Mouse (Mus musculus): ENCODE results near the gene Baiap2. TPM values are rescaled to one million over a fixed set of nuclear protein-coding genes. Genes with fewer than 3 reads are reported as not detected.

Baiap2 gene
- polyA plus RNA-seq, 1 experiment from 2014 or later: 11.1 TPM

- H3K36me3 ChIP-seq (replicated peaks): no peaks in the 10 kb centered on the region
- no peak for DNase-seq (ENCODE audit: extremely low spot score, low spot score)
- peak overlapping the region; percentile 79 for H3K4me3 ChIP-seq
- 8% methylated on average over 23 of the region's 23 CpGs for WGBS
- H3K27ac ChIP-seq: peak overlapping the region; percentile 88
- peaks cover 61% of the 10 kb centered on the region for H3K4me1 ChIP-seq
- peaks cover 71% of the 10 kb centered on the region for H3K27me3 ChIP-seq (ENCODE audit: poor library complexity, severe bottlenecking)
- H3K9me3 ChIP-seq: no peaks in the 10 kb centered on the region
Measured at GRCm38 (mm10) chr11:120047531-120048251, 105.1 kb downstream of the Baiap2 start.

- Histone ChIP-seq H3K27me3 (ENCODE audit: poor library complexity, severe bottlenecking) (peaks cover 71% of the 10 kb centered on the region), H3K36me3 (replicated peaks) (no peaks in the 10 kb centered on the region), H3K27ac (0 out of 2 replicates have a peak overlapping the region, but pooled peaks have one; percentile 88), H3K9me3 (no peaks in the 10 kb centered on the region), H3K4me3 (peak overlapping the region; percentile 79), H3K4me1 (peaks cover 61% of the 10 kb centered on the region)
- peak; percentile 50 for DNase-seq (ENCODE audit: extremely low spot score, low spot score)
- 2% methylated on average over 23 of the region's 23 CpGs for WGBS
Measured at GRCm38 (mm10) chr11:120048252-120048556, 105.6 kb downstream of the Baiap2 start.

- Histone ChIP-seq H3K4me3 (no peak overlapping the region), H3K9me3 (no peaks in the 10 kb centered on the region), H3K36me3 (replicated peaks) (no peaks in the 10 kb centered on the region), H3K27ac (no peak overlapping the region), H3K4me1 (peaks cover 58% of the 10 kb centered on the region), H3K27me3 (ENCODE audit: poor library complexity, severe bottlenecking) (peaks cover 71% of the 10 kb centered on the region)
- no peak for DNase-seq (ENCODE audit: extremely low spot score, low spot score)
- 75% methylated on average over 8 of the region's 8 CpGs for WGBS
Measured at GRCm38 (mm10) chr11:120049067-120049466, 106.5 kb downstream of the Baiap2 start.

- no peak for DNase-seq (ENCODE audit: extremely low spot score, low spot score)
- Histone ChIP-seq H3K4me3 (no peak overlapping the region), H3K27me3 (ENCODE audit: poor library complexity, severe bottlenecking) (peaks cover 53% of the 10 kb centered on the region), H3K9me3 (no peaks in the 10 kb centered on the region), H3K27ac (peak overlapping the region; percentile 33; the same call in 1 of the 2 replicates), H3K36me3 (replicated peaks) (no peaks in the 10 kb centered on the region), H3K4me1 (peaks cover 40% of the 10 kb centered on the region)
- 57% methylated on average over 14 of the region's 14 CpGs for WGBS
Measured at GRCm38 (mm10) chr11:120051124-120051811, 108.7 kb downstream of the Baiap2 start.

- 85% methylated on average over 9 of the region's 9 CpGs for WGBS
- peaks cover 30% of the 10 kb centered on the region for H3K4me1 ChIP-seq
- no peaks in the 10 kb centered on the region for H3K36me3 ChIP-seq (replicated peaks)
- H3K4me3 ChIP-seq: no peak overlapping the region
- no peaks in the 10 kb centered on the region for H3K9me3 ChIP-seq
- no peak overlapping the region for H3K27ac ChIP-seq
- H3K27me3 ChIP-seq (ENCODE audit: poor library complexity, severe bottlenecking): peaks cover 43% of the 10 kb centered on the region
- DNase-seq (ENCODE audit: extremely low spot score, low spot score): no peak
Measured at GRCm38 (mm10) chr11:120052274-120052673, 109.7 kb downstream of the Baiap2 start.

- Histone ChIP-seq H3K27ac (no peak overlapping the region), H3K4me3 (no peak overlapping the region), H3K27me3 (ENCODE audit: poor library complexity, severe bottlenecking) (peaks cover 27% of the 10 kb centered on the region), H3K9me3 (no peaks in the 10 kb centered on the region), H3K36me3 (replicated peaks) (no peaks in the 10 kb centered on the region), H3K4me1 (peaks cover 14% of the 10 kb centered on the region)
- WGBS: 87% methylated on average over 4 of the region's 4 CpGs
- no peak for DNase-seq (ENCODE audit: extremely low spot score, low spot score)
Measured at GRCm38 (mm10) chr11:120053846-120054245, 111.3 kb downstream of the Baiap2 start.

GRCm38 (mm10) chr11:120055953-120056732, 113.6 kb downstream of the Baiap2 start:
- H3K27ac ChIP-seq: no peak overlapping the region
- 89% methylated on average over 12 of the region's 12 CpGs for WGBS
- H3K9me3 ChIP-seq: no peaks in the 10 kb centered on the region
- no peak overlapping the region for H3K4me3 ChIP-seq
- no peak for DNase-seq (ENCODE audit: extremely low spot score, low spot score)
- H3K36me3 ChIP-seq (replicated peaks): no peaks in the 10 kb centered on the region
- peaks cover 5% of the 10 kb centered on the region for H3K4me1 ChIP-seq
- peaks cover 6% of the 10 kb centered on the region for H3K27me3 ChIP-seq (ENCODE audit: poor library complexity, severe bottlenecking)

MicroRNAs within 50 kb of the gene (microRNA counts, 519-probe panel; counts per million panel counts)
- microRNA mmu-miR-338-3p: 341 counts per million, percentile 65 among the panel's probes with 10 or more counts
- microRNA mmu-miR-338-5p: 341 counts per million, percentile 65 among the panel's probes with 10 or more counts

Small RNA genes within 50 kb of the gene (microRNA-seq; reads per million reads assigned to microRNA genes)
- not detected for gene Mir3065
- gene Mir338: not detected

Other genes starting within 250 kb of the Baiap2 start
- gene Chmp6, start 29.3 kb upstream of the Baiap2 start, polyA plus RNA-seq (2016; fragmentation: Nextera tagmentation; extraction: Ambion mirVana): 114 and 124 TPM in 2 replicates
- gene Aatk, start 104.4 kb downstream of the Baiap2 start, polyA plus RNA-seq (2016; fragmentation: Nextera tagmentation; extraction: Ambion mirVana): 1.5 and 1.8 TPM in 2 replicates
- gene Cep131, start 144.1 kb downstream of the Baiap2 start, polyA plus RNA-seq (2016; fragmentation: Nextera tagmentation; extraction: Ambion mirVana): 41.4 and 42.5 TPM in 2 replicates
- gene Tepsin, start 156.0 kb downstream of the Baiap2 start, polyA plus RNA-seq (2016; fragmentation: Nextera tagmentation; extraction: Ambion mirVana): 17.7 and 20.6 TPM in 2 replicates
- gene Ndufaf8, start 156.2 kb downstream of the Baiap2 start, polyA plus RNA-seq (2016; fragmentation: Nextera tagmentation; extraction: Ambion mirVana): 87.4 and 97.7 TPM in 2 replicates
- gene Slc38a10, start 208.6 kb downstream of the Baiap2 start, polyA plus RNA-seq (2016; fragmentation: Nextera tagmentation; extraction: Ambion mirVana): 90.6 and 93.2 TPM in 2 replicates